Mouse (Mus musculus) stomach, postnatal 0 days (tissue): ENCODE measurements around the gene Cav3. TPM values are rescaled to one million over a fixed set of nuclear protein-coding genes. Genes with fewer than 3 reads are reported as not detected.

Experiments used
- ATAC-seq: fragments of 200-750 bp; cut with Nextera tagmentation; 2 replicates; pipeline ENCODE4 v1.8.0; 2017; ENCODE audit not compliant: low FRiP score, low TSS enrichment
- DNase-seq: peaks from one replicate; pipeline ENCODE4 v3.0.0-alpha.2; 2016; ENCODE audit warnings: low spot score
- H3K27ac ChIP-seq: fragments of 300-500 bp; sonication (generic); replicated peaks from 2 replicates; pipeline ENCODE4 v1.5.1; 2014; ENCODE audit warnings: mild to moderate bottlenecking, control low read depth
- H3K27me3 ChIP-seq: fragments of 300-500 bp; sonication (generic); 2 replicates; pipeline ENCODE4 v1.6.1; 2014; ENCODE audit warnings: low read length; ENCODE audit not compliant: control insufficient read depth, insufficient read depth
- H3K36me3 ChIP-seq: fragments of 300-500 bp; sonication (generic); 2 replicates; pipeline ENCODE4 v1.6.1; 2014; ENCODE audit warnings: low read length, mixed read lengths; ENCODE audit not compliant: control insufficient read depth, insufficient read depth
- H3K4me1 ChIP-seq: fragments of 300-500 bp; sonication (generic); replicated peaks from 2 replicates; pipeline ENCODE4 v1.6.1; 2014; ENCODE audit warnings: antibody characterized with exemption; ENCODE audit not compliant: control insufficient read depth, insufficient read depth
- H3K4me2 ChIP-seq: fragments of 300-500 bp; sonication (generic); replicated peaks from 2 replicates; pipeline ENCODE4 v1.6.1; 2014; ENCODE audit warnings: low read depth, mild to moderate bottlenecking, control low read depth, moderate library complexity
- H3K4me3 ChIP-seq: fragments of 300-500 bp; sonication (generic); 2 replicates; pipeline ENCODE4 v1.5.1; 2014; ENCODE audit warnings: low read depth, low read length, control low read depth
- H3K9ac ChIP-seq: fragments of 300-500 bp; sonication (generic); 2 replicates; pipeline ENCODE4 v1.6.1; 2014; ENCODE audit warnings: mild to moderate bottlenecking, low read length, control low read depth, mixed read lengths
- H3K9me3 ChIP-seq: fragments of 300-500 bp; sonication (generic); 2 replicates; pipeline ENCODE4 v1.6.1; 2016; ENCODE audit warnings: low read length; ENCODE audit not compliant: control insufficient read depth
- CTCF ChIP-seq: IDR thresholded peaks from 2 replicates; pipeline ENCODE4 v1.5.1; 2016; ENCODE audit warnings: antibody characterized with exemption, low read depth, mild to moderate bottlenecking, moderate library complexity
- EP300 ChIP-seq: optimal IDR thresholded peaks from 2 replicates; pipeline ENCODE3; 2016; ENCODE audit warnings: antibody characterized with exemption
- WGBS: fragments of 180-500 bp; shearing (Covaris S2); extraction: QIAGEN DNeasy Blood & Tissue Kit; methylation state at CpG from one replicate; pipeline ENCODE4 v1.1.7; 2014; 5-methylcytosine and 5-hydroxymethylcytosine counted together
- polyA plus RNA-seq: library from polyadenylated mRNA; unstranded; fragments of >200 nt; fragmentation: Nextera tagmentation; extraction: Ambion mirVana; gene quantifications from 2 replicates; pipeline ENCODE4 v1.2.1, GENCODE M21; 2015

Gene Cav3
- polyA plus RNA-seq, 1 experiment from 2014 or later, result 6.9 TPM

GRCm38 (mm10) chr6:112497456-112497855, 38.2 kb downstream of the Cav3 start:
- TF ChIP-seq EP300 (no peak), CTCF (no peak)
- DNase-seq, result no peak
- Histone ChIP-seq H3K27ac (no peak overlapping the region), H3K4me1 (no peaks in the 10 kb centered on the region), H3K9me3 (no peaks in the 10 kb centered on the region), H3K4me2 (no peak overlapping the region), H3K4me3 (no peak overlapping the region), H3K36me3 (no peaks in the 10 kb centered on the region), H3K9ac (no peak overlapping the region), H3K27me3 (no peaks in the 10 kb centered on the region)
- 62% methylated on average over 2 of the region's 2 CpGs for WGBS
- no peak for ATAC-seq

- DNase-seq (no peak), ATAC-seq (no peak)
- no peaks in the 10 kb centered on the region for H3K4me1 ChIP-seq
- 97% methylated on average over 3 of the region's 3 CpGs for WGBS
- no peaks in the 10 kb centered on the region for H3K27me3 ChIP-seq
- no peak overlapping the region for H3K4me3 ChIP-seq
- H3K9ac ChIP-seq, result no peak overlapping the region
- no peak overlapping the region for H3K27ac ChIP-seq
- no peaks in the 10 kb centered on the region for H3K9me3 ChIP-seq
- TF ChIP-seq CTCF (no peak), EP300 (no peak)
- no peaks in the 10 kb centered on the region for H3K36me3 ChIP-seq
- no peak overlapping the region for H3K4me2 ChIP-seq
Measured at GRCm38 (mm10) chr6:112498716-112499115, 39.4 kb downstream of the Cav3 start.

- H3K4me3 ChIP-seq, result no peak overlapping the region
- no peaks in the 10 kb centered on the region for H3K4me1 ChIP-seq
- no peak overlapping the region for H3K4me2 ChIP-seq
- no peaks in the 10 kb centered on the region for H3K27me3 ChIP-seq
- 53% methylated on average over 2 of the region's 2 CpGs for WGBS
- no peak overlapping the region for H3K9ac ChIP-seq
- TF ChIP-seq EP300, result no peak
- no peak for TF ChIP-seq CTCF
- H3K9me3 ChIP-seq, result no peaks in the 10 kb centered on the region
- no peaks in the 10 kb centered on the region for H3K36me3 ChIP-seq
- ATAC-seq (peak; percentile 63), DNase-seq (no peak)
- no peak overlapping the region for H3K27ac ChIP-seq
Measured at GRCm38 (mm10) chr6:112499456-112499855, 40.2 kb downstream of the Cav3 start.

GRCm38 (mm10) chr6:112501156-112501555, 41.9 kb downstream of the Cav3 start:
- Histone ChIP-seq H3K36me3 (no peaks in the 10 kb centered on the region), H3K27ac (no peak overlapping the region), H3K4me1 (no peaks in the 10 kb centered on the region), H3K9me3 (no peaks in the 10 kb centered on the region), H3K4me2 (no peak overlapping the region), H3K9ac (no peak overlapping the region), H3K27me3 (no peaks in the 10 kb centered on the region), H3K4me3 (no peak overlapping the region)
- no peak for ATAC-seq
- 67% methylated on average over 2 of the region's 2 CpGs for WGBS
- TF ChIP-seq EP300 (no peak), CTCF (no peak)
- no peak for DNase-seq

DNA sequence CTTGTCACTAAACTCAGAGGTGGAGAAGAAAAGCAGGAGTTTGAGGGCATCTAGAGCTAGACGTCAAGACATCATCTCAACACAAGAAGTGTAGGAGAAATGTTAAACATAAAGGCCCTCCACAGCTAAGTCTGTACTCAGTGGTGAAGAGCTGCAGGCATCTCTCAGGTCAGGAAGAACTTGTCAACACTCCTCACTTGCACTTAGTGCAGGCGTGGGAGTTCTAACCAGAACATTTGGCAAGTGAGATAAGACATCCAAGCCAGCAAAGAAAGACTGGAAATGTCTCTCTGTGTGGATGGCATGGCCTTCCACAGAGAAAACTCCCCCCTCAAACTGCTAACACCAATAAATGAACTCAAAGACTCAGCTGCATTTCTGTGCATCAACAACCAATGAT, 48.3 kb downstream of the Cav3 start:
- Histone ChIP-seq H3K27me3 (no peaks in the 10 kb centered on the region), H3K9me3 (no peaks in the 10 kb centered on the region), H3K9ac (no peak overlapping the region), H3K27ac (no peak overlapping the region), H3K4me2 (no peak overlapping the region), H3K4me1 (no peaks in the 10 kb centered on the region), H3K4me3 (no peak overlapping the region), H3K36me3 (no peaks in the 10 kb centered on the region)
- 64% methylated on average over 2 of the region's 2 CpGs for WGBS
- ATAC-seq (no peak), DNase-seq (no peak)
- no peak for TF ChIP-seq EP300
- no peak for TF ChIP-seq CTCF

- WGBS, result 44% methylated on average over 2 of the region's 2 CpGs
- no peak overlapping the region for H3K27ac ChIP-seq
- H3K9ac ChIP-seq, result no peak overlapping the region
- no peak overlapping the region for H3K4me2 ChIP-seq
- no peak overlapping the region for H3K4me3 ChIP-seq
- no peaks in the 10 kb centered on the region for H3K36me3 ChIP-seq
- H3K4me1 ChIP-seq, result no peaks in the 10 kb centered on the region
- TF ChIP-seq CTCF (no peak), EP300 (no peak)
- H3K9me3 ChIP-seq, result no peaks in the 10 kb centered on the region
- no peaks in the 10 kb centered on the region for H3K27me3 ChIP-seq
- no peak for ATAC-seq
- DNase-seq, result no peak
Measured at GRCm38 (mm10) chr6:112509590-112510131, 50.4 kb downstream of the Cav3 start.
